Mouse (Mus musculus) ES-E14 (cell line): Measurements from ENCODE around the gene Pcgf6.

Experiments
- CHD2 ChIP-seq: IDR thresholded peaks from 2 replicates; pipeline ENCODE4 v1.6.1; 2014; ENCODE audit warnings: mild to moderate bottlenecking, low read depth, low read length, inconsistent platforms
- HCFC1 ChIP-seq: IDR thresholded peaks from 2 replicates; pipeline ENCODE4 v1.6.1; 2012; ENCODE audit warnings: low read length, inconsistent platforms, borderline replicate concordance; ENCODE audit not compliant: insufficient read depth
- ZC3H11A ChIP-seq: IDR thresholded peaks from 2 replicates; pipeline ENCODE4 v1.6.1; 2012; ENCODE audit warnings: low read depth, mild to moderate bottlenecking, inconsistent platforms, low read length, borderline replicate concordance

GRCm38 (mm10) chr19:47034916-47035315, 15.8 kb downstream of the Pcgf6 start:
- TF ChIP-seq CHD2 (no peak), HCFC1 (no peak), ZC3H11A (no peak)
